Mouse (Mus musculus) embryonic fibroblast, embryonic 13.5 days (primary cell): ENCODE measurements around the gene Ggps1.

Experiments used
- CTCF ChIP-seq: IDR thresholded peaks from 2 replicates; pipeline ENCODE4 v1.5.1; 2011; ENCODE audit warnings: mild to moderate bottlenecking, control low read depth, low read length, moderate library complexity, borderline replicate concordance; ENCODE audit not compliant: insufficient read depth
- POLR2A ChIP-seq: IDR thresholded peaks from 2 replicates; pipeline ENCODE4 v1.6.1; 2011; ENCODE audit warnings: low read depth, mild to moderate bottlenecking, control low read depth, low read length, moderate library complexity

DNA sequence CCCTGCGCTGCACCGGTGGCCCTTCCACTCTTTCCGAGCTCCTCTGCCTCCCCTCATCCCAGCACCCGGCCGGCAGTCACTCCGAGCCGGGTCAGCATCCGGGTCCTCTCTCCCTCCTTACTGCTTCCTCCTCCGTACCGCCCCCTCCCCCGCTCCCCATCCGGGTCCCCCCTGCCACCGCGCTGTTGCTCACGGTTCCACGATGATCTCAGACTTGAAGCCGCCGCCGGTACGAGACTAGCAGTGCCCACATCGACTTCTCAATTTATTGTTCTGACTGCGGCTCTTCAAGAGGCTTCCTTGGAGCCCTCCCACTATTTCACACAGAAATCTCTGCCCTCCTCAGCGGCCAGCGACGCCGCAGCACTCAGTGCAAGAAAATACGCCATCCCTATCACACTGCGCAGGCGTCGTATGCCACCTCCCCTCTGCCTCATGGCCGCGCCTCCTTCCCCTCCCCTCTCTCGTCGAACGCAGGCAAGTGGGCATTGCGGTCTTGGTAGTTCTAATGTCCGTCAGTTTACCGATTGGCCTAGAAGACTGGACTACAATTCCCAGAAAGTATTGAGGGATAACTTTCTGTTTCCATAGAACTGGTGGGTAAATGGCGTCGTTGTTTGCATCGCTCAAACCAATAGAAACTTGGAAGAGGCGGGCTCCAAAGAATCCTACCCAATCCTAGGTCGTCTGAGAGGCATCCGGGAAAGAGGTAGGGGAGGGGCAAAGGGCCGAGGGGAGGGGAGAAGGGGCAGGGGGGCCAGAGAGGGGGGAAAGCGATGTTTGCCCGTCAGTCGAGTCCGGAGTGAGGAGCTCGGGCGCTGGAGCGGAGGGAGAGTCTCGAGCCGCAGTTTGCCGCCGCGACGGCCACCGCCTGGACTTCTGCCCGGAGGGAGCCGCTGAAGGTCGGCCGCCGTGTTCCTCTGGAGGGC lies at the start of gene Ggps1, which contains the start of gene Arid4b:
- TF ChIP-seq CTCF (no peak), POLR2A (peak; percentile 93)
